Mouse (Mus musculus): ENCODE measurements at regions not wholly inside any gene's neighbourhood (a gene's known extent, or its start where the extent isn't known, plus 50 kb on each side); places are given as distances from the start of the nearest gene placed in this dataset.
"Not testable (repeated sequence)": the region's sequence is repeated elsewhere in the genome, so short reads cannot be mapped to it uniquely, and the experiment has no call there.

GRCm38 (mm10) chr3:80120177-80120736 is 235.9 kb downstream of the Fam198b start:
- no peaks in the 10 kb centered on the region for H3K36me3 ChIP-seq (ENCODE audit: control insufficient read depth, insufficient read depth, low read length)
- TF ChIP-seq CTCF (IDR thresholded peaks at IDR 0.05; ENCODE audit: extremely low read depth, insufficient read depth, insufficient read length, insufficient replicate concordance): no peak
- TF ChIP-seq POLR2A (IDR thresholded peaks at IDR 0.05; ENCODE audit: low read depth, low read length): no peak
- no peak overlapping the region for H3K27ac ChIP-seq (ENCODE audit: insufficient read depth, low read length)
- H3K4me3 ChIP-seq (ENCODE audit: extremely low read depth, insufficient read depth, insufficient read length): no peak overlapping the region
- H3K27me3 ChIP-seq (ENCODE audit: control insufficient read depth, insufficient read depth, low read length): no peaks in the 10 kb centered on the region
- H3K4me1 ChIP-seq (ENCODE audit: control insufficient read depth, insufficient read depth, insufficient read length): no peaks in the 10 kb centered on the region
- no peak for DNase-seq (ENCODE audit: low read depth in 1 of 2, low spot score in 2 of 2)
- WGBS: 65% methylated on average over 1 of the region's 1 CpGs

GRCm38 (mm10) chr3:80123666-80124065 is 239.3 kb downstream of the Fam198b start:
- DNase-seq (ENCODE audit: low read depth in 1 of 2, low spot score in 2 of 2): no peak
- H3K27me3 ChIP-seq (ENCODE audit: control insufficient read depth, insufficient read depth, low read length): no peaks in the 10 kb centered on the region
- no peak overlapping the region for H3K4me3 ChIP-seq (ENCODE audit: extremely low read depth, insufficient read depth, insufficient read length)
- no peak overlapping the region for H3K27ac ChIP-seq (ENCODE audit: insufficient read depth, low read length)
- 86% methylated on average over 6 of the region's 6 CpGs for WGBS
- H3K36me3 ChIP-seq (ENCODE audit: control insufficient read depth, insufficient read depth, low read length): no peaks in the 10 kb centered on the region
- no peaks in the 10 kb centered on the region for H3K4me1 ChIP-seq (ENCODE audit: control insufficient read depth, insufficient read depth, insufficient read length)
- TF ChIP-seq CTCF (IDR thresholded peaks at IDR 0.05; ENCODE audit: extremely low read depth, insufficient read depth, insufficient read length, insufficient replicate concordance) (no peak), POLR2A (IDR thresholded peaks at IDR 0.05; ENCODE audit: low read depth, low read length) (no peak)

DNA sequence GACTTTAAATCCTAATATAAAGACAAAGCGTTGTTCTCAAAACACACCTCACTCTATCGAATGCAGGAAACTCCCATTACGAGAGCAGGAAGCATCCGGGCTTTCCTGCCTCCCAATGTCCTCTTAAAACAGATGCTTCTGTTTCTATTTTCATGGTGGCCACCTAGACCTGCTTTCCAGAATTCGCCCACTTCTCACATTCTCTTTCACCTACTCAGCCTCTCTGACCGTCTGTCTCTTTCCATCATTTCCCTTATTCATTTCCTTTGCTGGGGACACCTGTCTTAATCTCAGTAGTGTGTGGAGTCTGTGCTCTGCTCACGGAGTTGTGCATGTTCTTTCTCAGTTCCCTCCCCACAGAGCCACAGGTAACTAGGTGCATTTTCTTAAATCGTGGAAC is 240.3 kb downstream of the Fam198b start:
- no peak overlapping the region for H3K4me3 ChIP-seq (ENCODE audit: extremely low read depth, insufficient read depth, insufficient read length)
- H3K4me1 ChIP-seq (ENCODE audit: control insufficient read depth, insufficient read depth, insufficient read length): no peaks in the 10 kb centered on the region
- no peaks in the 10 kb centered on the region for H3K36me3 ChIP-seq (ENCODE audit: control insufficient read depth, insufficient read depth, low read length)
- H3K27me3 ChIP-seq (ENCODE audit: control insufficient read depth, insufficient read depth, low read length): no peaks in the 10 kb centered on the region
- H3K27ac ChIP-seq (ENCODE audit: insufficient read depth, low read length): no peak overlapping the region
- no peak for DNase-seq (ENCODE audit: low read depth in 1 of 2, low spot score in 2 of 2)
- 71% methylated on average over 8 of the region's 8 CpGs for WGBS
- no peak for TF ChIP-seq CTCF (IDR thresholded peaks at IDR 0.05; ENCODE audit: extremely low read depth, insufficient read depth, insufficient read length, insufficient replicate concordance)
- TF ChIP-seq POLR2A (IDR thresholded peaks at IDR 0.05; ENCODE audit: low read depth, low read length): no peak

DNA sequence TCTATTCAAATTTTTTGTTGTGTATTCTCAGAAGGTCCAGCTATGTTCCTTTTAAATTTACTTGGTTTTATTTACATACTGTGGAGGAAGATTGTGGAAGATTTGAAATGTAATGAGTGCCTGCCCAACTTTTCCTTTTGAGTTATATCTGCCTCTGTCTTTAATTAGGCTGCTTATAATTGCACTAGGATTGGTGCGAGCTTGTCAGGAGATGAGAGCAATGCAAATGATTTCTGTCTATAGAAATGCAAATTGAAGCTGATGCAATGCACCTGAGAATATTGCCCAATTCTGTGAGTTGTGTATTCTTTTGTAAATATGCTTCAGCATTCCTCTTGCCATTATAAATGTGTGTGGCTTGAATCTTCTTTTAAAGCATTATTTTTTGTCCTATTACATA is 257.4 kb downstream of the Fam198b start:
- H3K27ac ChIP-seq (ENCODE audit: insufficient read depth, low read length): no peak overlapping the region
- H3K4me3 ChIP-seq (ENCODE audit: extremely low read depth, insufficient read depth, insufficient read length): no peak overlapping the region
- TF ChIP-seq POLR2A (IDR thresholded peaks at IDR 0.05; ENCODE audit: low read depth, low read length): no peak
- no peak for TF ChIP-seq CTCF (IDR thresholded peaks at IDR 0.05; ENCODE audit: extremely low read depth, insufficient read depth, insufficient read length, insufficient replicate concordance)
- WGBS: 87% methylated on average over 1 of the region's 1 CpGs
- H3K4me1 ChIP-seq (ENCODE audit: control insufficient read depth, insufficient read depth, insufficient read length): no peaks in the 10 kb centered on the region
- H3K36me3 ChIP-seq (ENCODE audit: control insufficient read depth, insufficient read depth, low read length): no peaks in the 10 kb centered on the region
- no peaks in the 10 kb centered on the region for H3K27me3 ChIP-seq (ENCODE audit: control insufficient read depth, insufficient read depth, low read length)
- DNase-seq (ENCODE audit: low read depth in 1 of 2, low spot score in 2 of 2): no peak

GRCm38 (mm10) chr3:80160473-80160872 is 276.1 kb downstream of the Fam198b start:
- H3K27ac ChIP-seq (ENCODE audit: insufficient read depth, low read length): no peak overlapping the region
- no peaks in the 10 kb centered on the region for H3K4me1 ChIP-seq (ENCODE audit: control insufficient read depth, insufficient read depth, insufficient read length)
- TF ChIP-seq POLR2A (IDR thresholded peaks at IDR 0.05; ENCODE audit: low read depth, low read length) (no peak), CTCF (IDR thresholded peaks at IDR 0.05; ENCODE audit: extremely low read depth, insufficient read depth, insufficient read length, insufficient replicate concordance) (no peak)
- no peak overlapping the region for H3K4me3 ChIP-seq (ENCODE audit: extremely low read depth, insufficient read depth, insufficient read length)
- no peaks in the 10 kb centered on the region for H3K27me3 ChIP-seq (ENCODE audit: control insufficient read depth, insufficient read depth, low read length)
- H3K36me3 ChIP-seq (ENCODE audit: control insufficient read depth, insufficient read depth, low read length): no peaks in the 10 kb centered on the region
- no peak for DNase-seq (ENCODE audit: low read depth in 1 of 2, low spot score in 2 of 2)
- 85% methylated on average over 2 of the region's 2 CpGs for WGBS

GRCm38 (mm10) chr3:80181749-80182148 is 297.4 kb downstream of the Fam198b start:
- no peaks in the 10 kb centered on the region for H3K27me3 ChIP-seq (ENCODE audit: control insufficient read depth, insufficient read depth, low read length)
- no peak for DNase-seq (ENCODE audit: low read depth in 1 of 2, low spot score in 2 of 2)
- WGBS: 72% methylated on average over 2 of the region's 2 CpGs
- H3K4me3 ChIP-seq (ENCODE audit: extremely low read depth, insufficient read depth, insufficient read length): no peak overlapping the region
- H3K4me1 ChIP-seq (ENCODE audit: control insufficient read depth, insufficient read depth, insufficient read length): no peaks in the 10 kb centered on the region
- no peak overlapping the region for H3K27ac ChIP-seq (ENCODE audit: insufficient read depth, low read length)
- TF ChIP-seq POLR2A (IDR thresholded peaks at IDR 0.05; ENCODE audit: low read depth, low read length): no peak
- no peak for TF ChIP-seq CTCF (IDR thresholded peaks at IDR 0.05; ENCODE audit: extremely low read depth, insufficient read depth, insufficient read length, insufficient replicate concordance)
- no peaks in the 10 kb centered on the region for H3K36me3 ChIP-seq (ENCODE audit: control insufficient read depth, insufficient read depth, low read length)

DNA sequence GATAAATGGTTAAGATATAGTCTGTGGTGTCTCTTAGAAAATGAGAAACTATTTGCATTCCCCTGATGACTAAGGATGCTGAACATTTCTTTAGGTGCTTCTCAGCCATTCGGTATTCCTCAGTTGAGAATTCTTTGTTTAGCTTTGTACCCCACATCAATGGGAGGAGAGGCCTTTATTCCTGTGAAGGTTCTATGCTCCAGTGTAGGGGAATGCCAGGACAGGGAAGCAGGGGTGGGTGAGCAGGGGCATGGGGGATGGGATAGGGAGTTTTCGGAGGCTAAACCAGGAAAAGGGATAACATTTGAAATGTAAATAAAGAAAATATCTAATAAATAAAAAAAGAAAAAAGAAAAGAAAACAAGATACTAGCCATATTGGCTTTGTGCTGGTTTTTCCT is 297.8 kb downstream of the Fam198b start:
- H3K27me3 ChIP-seq (ENCODE audit: control insufficient read depth, insufficient read depth, low read length); H3K36me3 ChIP-seq (ENCODE audit: control insufficient read depth, insufficient read depth, low read length); H3K4me3 ChIP-seq (ENCODE audit: extremely low read depth, insufficient read depth, insufficient read length); H3K4me1 ChIP-seq (ENCODE audit: control insufficient read depth, insufficient read depth, insufficient read length); DNase-seq (ENCODE audit: low read depth in 1 of 2, low spot score in 2 of 2); H3K27ac ChIP-seq (ENCODE audit: insufficient read depth, low read length): not testable (repeated sequence)
- 87% methylated on average over 2 of the region's 2 CpGs for WGBS
